In genomic region chr8:83652744-83653661, GRCm38 (mm10) we compare ENCODE assay signal across 8 mouse cellular contexts. TPM values are rescaled to one million over a fixed set of nuclear protein-coding genes. Genes with fewer than 3 reads are reported as not detected.
DNase-seq lines count a peak whose midpoint lies in the region; ATAC-seq and TF ChIP-seq lines count a peak whose summit lies in the region.

No protein-coding gene starts in this region.

- TF ChIP-seq RAD21 in CH12.LX (IDR thresholded peaks at IDR 0.05; ENCODE audit: low read depth, low read length): no peak

- peaks cover 2 to 35% of the 10 kb centered on the region in 2 experiments; a peak in 3 of 4 replicates for H3K4me1 ChIP-seq in CH12.LX (ENCODE audit: control insufficient read depth in 1 of 2, insufficient read depth in 2 of 2)
- peaks cover 35% of the 10 kb centered on the region for H3K4me1 ChIP-seq in embryonic facial prominence, embryonic 10.5 days
- H3K4me1 ChIP-seq in hindbrain, embryonic 15.5 days (replicated peaks): peaks cover 20% of the 10 kb centered on the region
- H3K4me1 ChIP-seq in lung, postnatal 0 days (ENCODE audit: insufficient read depth, low read depth, low read length): peaks cover 8% of the 10 kb centered on the region; the same call in 1 of the 2 replicates
- H3K4me1 ChIP-seq in stomach, postnatal 0 days (replicated peaks; ENCODE audit: control insufficient read depth, insufficient read depth): no peaks in the 10 kb centered on the region

- H3K4me2 ChIP-seq in CH12.LX (ENCODE audit: insufficient read depth, low read depth, poor library complexity, severe bottlenecking): peak overlapping the region; percentile 92
- H3K4me2 ChIP-seq in hindbrain, embryonic 15.5 days: peak overlapping the region; percentile 92
- peak overlapping the region; percentile 75 for H3K4me2 ChIP-seq in lung, postnatal 0 days (replicated peaks; ENCODE audit: low read depth, low read length)
- peak overlapping the region; percentile 86 for H3K4me2 ChIP-seq in stomach, postnatal 0 days (replicated peaks; ENCODE audit: low read depth)

- TF ChIP-seq CTCF in CH12.LX (conservative IDR thresholded peaks at IDR 0.05 in 1 of 2, IDR thresholded peaks at IDR 0.05 in 1 of 2; ENCODE audit: low read depth in 2 of 2, low read length in 2 of 2): no peak
- no peak for TF ChIP-seq CTCF in lung, postnatal 0 days (IDR thresholded peaks at IDR 0.05)
- TF ChIP-seq CTCF in stomach, postnatal 0 days (IDR thresholded peaks at IDR 0.05; ENCODE audit: low read depth): no peak

- no peak overlapping the region for H3K27ac ChIP-seq in CH12.LX (ENCODE audit: insufficient read depth, low read depth)
- peak overlapping the region; percentile 96 for H3K27ac ChIP-seq in embryonic facial prominence, embryonic 10.5 days (replicated peaks)
- H3K27ac ChIP-seq in hindbrain, embryonic 15.5 days (replicated peaks): peak overlapping the region; percentile 89
- H3K27ac ChIP-seq in lung, postnatal 0 days (ENCODE audit: low read length): peak overlapping the region; percentile 91
- H3K27ac ChIP-seq in stomach, postnatal 0 days (replicated peaks): peak overlapping the region; percentile 93

- 2% methylated on average over 46 of the region's 46 CpGs for WGBS in embryonic facial prominence, embryonic 10.5 days
- 3% methylated on average over 45 of the region's 46 CpGs for WGBS in hindbrain, embryonic 15.5 days
- WGBS in lung, postnatal 0 days: under 1% methylated on average over 42 of the region's 46 CpGs
- WGBS in stomach, postnatal 0 days: 1% methylated on average over 36 of the region's 46 CpGs

- H3K27me3 ChIP-seq in CH12.LX (replicated peaks): peaks cover 2% of the 10 kb centered on the region
- no peaks in the 10 kb centered on the region for H3K27me3 ChIP-seq in embryonic facial prominence, embryonic 10.5 days (replicated peaks; ENCODE audit: low read depth, poor library complexity, severe bottlenecking)
- H3K27me3 ChIP-seq in hindbrain, embryonic 15.5 days: no peaks in the 10 kb centered on the region
- no peaks in the 10 kb centered on the region for H3K27me3 ChIP-seq in lung, postnatal 0 days (replicated peaks; ENCODE audit: insufficient read depth, low read length)
- H3K27me3 ChIP-seq in stomach, postnatal 0 days (ENCODE audit: control insufficient read depth, insufficient read depth, low read length): no peaks in the 10 kb centered on the region

- peak; percentile 52; the same call in 1 of the 2 replicates for ATAC-seq in hindbrain, embryonic 15.5 days (ENCODE audit: low FRiP score, low read depth)
- ATAC-seq in lung, postnatal 0 days: peak; percentile 4
- ATAC-seq in stomach, postnatal 0 days (ENCODE audit: low FRiP score, low TSS enrichment): peak; percentile 35

- no peaks in the 10 kb centered on the region for H3K79me2 ChIP-seq in CH12.LX (replicated peaks; ENCODE audit: control insufficient read depth, extremely low read depth, insufficient read depth, poor library complexity, severe bottlenecking)

- in situ Hi-C loops in CH12.LX (cut with MboI; ENCODE audit: low pct_ligation_motif_present, low pct_unique_long_range_greater_than_20kb, low sequenced_read_pairs): no loop called here

- dilution Hi-C loops in CH12.LX (cut with MboI; ENCODE audit: extremely low pct_ligation_motif_present, extremely low pct_unique_long_range_greater_than_20kb, low sequenced_read_pairs): no loop called here

- TF ChIP-seq POLR2A in CH12.LX (IDR thresholded peaks at IDR 0.05; ENCODE audit: low read depth, low read length): no peak

- H3K4me3 ChIP-seq in CH12.LX (replicated peaks in 1 of 3; ENCODE audit: low read depth in 2 of 3, low read length in 2 of 3, poor library complexity in 1 of 3): peak overlapping the region; percentile 73 to 97 (median 84)
- H3K4me3 ChIP-seq in embryonic facial prominence, embryonic 10.5 days: peak overlapping the region; percentile 85
- peak overlapping the region; percentile 93 for H3K4me3 ChIP-seq in hindbrain, embryonic 15.5 days
- H3K4me3 ChIP-seq in lung, postnatal 0 days (ENCODE audit: low read depth, low read length): peak overlapping the region; percentile 95
- H3K4me3 ChIP-seq in stomach, postnatal 0 days (ENCODE audit: low read depth, low read length): peak overlapping the region; percentile 86

- TF ChIP-seq EP300 in CH12.LX (IDR thresholded peaks at IDR 0.05; ENCODE audit: low read length): no peak
- TF ChIP-seq EP300 in lung, postnatal 0 days (IDR thresholded peaks at IDR 0.05): no peak
- no peak for TF ChIP-seq EP300 in stomach, postnatal 0 days (optimal IDR thresholded peaks at IDR 0.05)

- peak overlapping the region; percentile 91 for H3K9ac ChIP-seq in CH12.LX (ENCODE audit: insufficient read depth, low read depth)
- H3K9ac ChIP-seq in hindbrain, embryonic 15.5 days: peak overlapping the region; percentile 85
- peak overlapping the region; percentile 82 for H3K9ac ChIP-seq in lung, postnatal 0 days (replicated peaks; ENCODE audit: low read depth)
- peak overlapping the region; percentile 89 for H3K9ac ChIP-seq in stomach, postnatal 0 days (ENCODE audit: low read length)

- H3K9me3 ChIP-seq in CH12.LX (replicated peaks; ENCODE audit: low read length): peaks cover 25% of the 10 kb centered on the region
- no peaks in the 10 kb centered on the region for H3K9me3 ChIP-seq in embryonic facial prominence, embryonic 10.5 days
- H3K9me3 ChIP-seq in hindbrain, embryonic 15.5 days: no peaks in the 10 kb centered on the region
- no peaks in the 10 kb centered on the region for H3K9me3 ChIP-seq in lung, postnatal 0 days (ENCODE audit: low read length)
- no peaks in the 10 kb centered on the region for H3K9me3 ChIP-seq in stomach, postnatal 0 days (ENCODE audit: control insufficient read depth, low read length)

- H3K36me3 ChIP-seq in CH12.LX (replicated peaks in 1 of 2; ENCODE audit: control insufficient read depth in 1 of 2, insufficient read depth in 1 of 2, low read length in 1 of 2): peaks cover 0 to 9% of the 10 kb centered on the region in 2 experiments
- peaks cover 34% of the 10 kb centered on the region for H3K36me3 ChIP-seq in embryonic facial prominence, embryonic 10.5 days (replicated peaks)
- no peaks in the 10 kb centered on the region for H3K36me3 ChIP-seq in hindbrain, embryonic 15.5 days
- H3K36me3 ChIP-seq in lung, postnatal 0 days (ENCODE audit: insufficient read depth, low read length): no peaks in the 10 kb centered on the region
- 0 out of 2 replicates have a peak, but pooled peaks cover 2% of the 10 kb centered on the region for H3K36me3 ChIP-seq in stomach, postnatal 0 days (ENCODE audit: control insufficient read depth, insufficient read depth, low read length)

- DNase-seq in gastrocnemius, postnatal 10 days: peak; percentile 8
- DNase-seq in gastrocnemius, postnatal 4 days (ENCODE audit: low spot score in 2 of 2): no peak
- no peak for DNase-seq in CH12.LX (ENCODE audit: extremely low read depth)
- peak; percentile 60 for DNase-seq in embryonic facial prominence, embryonic 10.5 days (ENCODE audit: low spot score)
- peak; percentile 73 for DNase-seq in lung, postnatal 0 days (ENCODE audit: low spot score)
- DNase-seq in stomach, postnatal 0 days (ENCODE audit: low spot score): peak; percentile 78
- no peak for DNase-seq in ovary, postnatal 14 days (ENCODE audit: low spot score)

RNA-seq across cellular contexts. Expression of gene Gipc1, which starts 0.5 kb away (rescaled TPM):
- total RNA-seq in gastrocnemius, postnatal 10 days (2021): 10 to 100 TPM; 28.0 to 34.5 TPM
- total RNA-seq in gastrocnemius, postnatal 4 days (2021): 10 to 100 TPM; 42.5 to 51.7 TPM
- 21.2 and 25.8 TPM in 2 replicates for total RNA-seq in CH12.LX (2012; rRNA removed)
- 21.0 and 24.4 TPM in 2 replicates for total RNA-seq in CH12.LX (2014; rRNA removed)
- 22.6 and 24.2 TPM in 2 replicates for polyA plus RNA-seq in CH12.LX (2012; ENCODE audit: insufficient read length, low read depth)
- 208 and 209 TPM in 2 replicates for polyA plus RNA-seq in embryonic facial prominence, embryonic 10.5 days (2016; fragmentation: Nextera tagmentation; extraction: Ambion mirVana)
- 132 and 133 TPM in 2 replicates for polyA plus RNA-seq in hindbrain, embryonic 15.5 days (2015; fragmentation: Nextera tagmentation; extraction: Ambion mirVana)
- polyA plus RNA-seq in lung, postnatal 0 days (2015; fragmentation: Nextera tagmentation; extraction: Ambion mirVana): 123 and 134 TPM in 2 replicates
- polyA plus RNA-seq in stomach, postnatal 0 days (2015; fragmentation: Nextera tagmentation; extraction: Ambion mirVana): 171 and 183 TPM in 2 replicates

RNA-seq across cellular contexts. Expression of gene Ptger1, which starts 13.5 kb away (rescaled TPM):
- under 1 TPM; 0.14 to 0.38 TPM for total RNA-seq in gastrocnemius, postnatal 10 days (2021)
- under 1 TPM; 0.49 to 0.98 TPM for total RNA-seq in gastrocnemius, postnatal 4 days (2021)
- total RNA-seq in CH12.LX (2012; rRNA removed) (3.3 and 4.0 TPM in 2 replicates), CH12.LX (2014; rRNA removed) (not detected in 2 replicates)
- 2.6 and 7.6 TPM in 2 replicates for polyA plus RNA-seq in CH12.LX (2012; ENCODE audit: insufficient read length, low read depth)
- 0.36 and 0.41 TPM in 2 replicates for polyA plus RNA-seq in embryonic facial prominence, embryonic 10.5 days (2016; fragmentation: Nextera tagmentation; extraction: Ambion mirVana)
- 1.00 and 1.0 TPM in 2 replicates for polyA plus RNA-seq in hindbrain, embryonic 15.5 days (2015; fragmentation: Nextera tagmentation; extraction: Ambion mirVana)
- polyA plus RNA-seq in lung, postnatal 0 days (2015; fragmentation: Nextera tagmentation; extraction: Ambion mirVana): 1.3 and 1.4 TPM in 2 replicates
- polyA plus RNA-seq in stomach, postnatal 0 days (2015; fragmentation: Nextera tagmentation; extraction: Ambion mirVana): 5.6 and 5.9 TPM in 2 replicates

RNA-seq across cellular contexts. Expression of gene Dnajb1, which starts 45.0 kb away (rescaled TPM):
- 10 to 100 TPM; 10.3 to 11.7 TPM for total RNA-seq in gastrocnemius, postnatal 10 days (2021)
- total RNA-seq in gastrocnemius, postnatal 4 days (2021): 10 to 100 TPM; 17.7 to 20.6 TPM
- total RNA-seq in CH12.LX (2012; rRNA removed) (24.9 and 32.0 TPM in 2 replicates), CH12.LX (2014; rRNA removed) (29.5 and 30.7 TPM in 2 replicates)
- 30.5 and 30.9 TPM in 2 replicates for polyA plus RNA-seq in CH12.LX (2012; ENCODE audit: insufficient read length, low read depth)
- 78.3 and 84.7 TPM in 2 replicates for polyA plus RNA-seq in embryonic facial prominence, embryonic 10.5 days (2016; fragmentation: Nextera tagmentation; extraction: Ambion mirVana)
- polyA plus RNA-seq in hindbrain, embryonic 15.5 days (2015; fragmentation: Nextera tagmentation; extraction: Ambion mirVana): 58.1 and 60.9 TPM in 2 replicates
- 34.3 and 43.6 TPM in 2 replicates for polyA plus RNA-seq in lung, postnatal 0 days (2015; fragmentation: Nextera tagmentation; extraction: Ambion mirVana)
- 36.9 and 39.9 TPM in 2 replicates for polyA plus RNA-seq in stomach, postnatal 0 days (2015; fragmentation: Nextera tagmentation; extraction: Ambion mirVana)

RNA-seq across cellular contexts. Expression of gene Tecr, which starts 45.2 kb away (rescaled TPM):
- total RNA-seq in gastrocnemius, postnatal 10 days (2021): 100 to 1,000 TPM; 422 to 448 TPM
- total RNA-seq in gastrocnemius, postnatal 4 days (2021): 100 to 1,000 TPM; 276 to 303 TPM
- total RNA-seq in CH12.LX (2012; rRNA removed) (130 and 171 TPM in 2 replicates), CH12.LX (2014; rRNA removed) (95.9 and 111 TPM in 2 replicates)
- polyA plus RNA-seq in CH12.LX (2012; ENCODE audit: insufficient read length, low read depth): 199 and 209 TPM in 2 replicates
- 667 and 713 TPM in 2 replicates for polyA plus RNA-seq in embryonic facial prominence, embryonic 10.5 days (2016; fragmentation: Nextera tagmentation; extraction: Ambion mirVana)
- polyA plus RNA-seq in hindbrain, embryonic 15.5 days (2015; fragmentation: Nextera tagmentation; extraction: Ambion mirVana): 1,382 and 1,396 TPM in 2 replicates
- 273 and 293 TPM in 2 replicates for polyA plus RNA-seq in lung, postnatal 0 days (2015; fragmentation: Nextera tagmentation; extraction: Ambion mirVana)
- polyA plus RNA-seq in stomach, postnatal 0 days (2015; fragmentation: Nextera tagmentation; extraction: Ambion mirVana): 413 and 424 TPM in 2 replicates

RNA-seq across cellular contexts. Expression of gene Pkn1, which starts 46.0 kb away (rescaled TPM):
- 10 to 100 TPM; 53.4 to 54.7 TPM for total RNA-seq in gastrocnemius, postnatal 10 days (2021)
- total RNA-seq in gastrocnemius, postnatal 4 days (2021): 10 to 100 TPM; 56.6 to 60.0 TPM
- 44.6 and 47.8 TPM in 2 replicates for total RNA-seq in CH12.LX (2012; rRNA removed)
- 28.1 and 33.5 TPM in 2 replicates for total RNA-seq in CH12.LX (2014; rRNA removed)
- polyA plus RNA-seq in CH12.LX (2012; ENCODE audit: insufficient read length, low read depth): 58.8 and 60.3 TPM in 2 replicates
- polyA plus RNA-seq in embryonic facial prominence, embryonic 10.5 days (2016; fragmentation: Nextera tagmentation; extraction: Ambion mirVana): 30.3 and 30.9 TPM in 2 replicates
- polyA plus RNA-seq in hindbrain, embryonic 15.5 days (2015; fragmentation: Nextera tagmentation; extraction: Ambion mirVana): 27.1 and 30.9 TPM in 2 replicates
- 32.2 and 34.4 TPM in 2 replicates for polyA plus RNA-seq in lung, postnatal 0 days (2015; fragmentation: Nextera tagmentation; extraction: Ambion mirVana)
- 14.4 and 16.2 TPM in 2 replicates for polyA plus RNA-seq in stomach, postnatal 0 days (2015; fragmentation: Nextera tagmentation; extraction: Ambion mirVana)

Comparison
In these comparisons a context has a peak if more than half of its experiments do, and no peak if none do; other contexts are left out.
1. DNase-seq: peak in gastrocnemius, postnatal 10 days (single experiment), embryonic facial prominence, embryonic 10.5 days (single experiment), lung, postnatal 0 days (single experiment) and stomach, postnatal 0 days (single experiment); none in gastrocnemius, postnatal 4 days (0 of 2), CH12.LX (single experiment) and ovary, postnatal 14 days (single experiment).
2. Peak in every context shown above with its lines, with median percentiles within 50 percentile points of each other: H3K4me2 ChIP-seq, H3K4me3 ChIP-seq, H3K9ac ChIP-seq and ATAC-seq.